Mouse (Mus musculus) CH12.LX (cell line): ENCODE measurements around the gene Rfxank. TPM values are rescaled to one million over a fixed set of nuclear protein-coding genes. Genes with fewer than 3 reads are reported as not detected.
A peak's percentile ranks its signal among the peaks of the same experiment; 100 is the strongest.

Source experiments
- DNase-seq: peaks from one replicate; pipeline ENCODE4 v3.0.0-alpha.2; 2013; ENCODE audit errors: extremely low read depth
- H3K27ac ChIP-seq: 2 replicates; pipeline ENCODE4 v1.5.1; 2012; ENCODE audit warnings: low read depth, mild to moderate bottlenecking, control low read depth, moderate library complexity; ENCODE audit not compliant: insufficient read depth
- H3K27me3 ChIP-seq: replicated peaks from 2 replicates; pipeline ENCODE3; 2012; ENCODE audit warnings: inconsistent platforms
- H3K36me3 ChIP-seq, 2 experiments: replicated peaks in 1 of 2; 2 replicates each; pipeline versions ENCODE3 to v1.6.1; 2012; ENCODE audit warnings: inconsistent platforms in 1 of 2, low read length in 1 of 2, mild to moderate bottlenecking in 1 of 2, mixed read lengths in 1 of 2, moderate library complexity in 1 of 2; ENCODE audit not compliant: control insufficient read depth in 1 of 2, insufficient read depth in 1 of 2
- H3K4me1 ChIP-seq, 2 experiments: 2 replicates each; pipeline ENCODE4 v1.6.1; 2012; ENCODE audit warnings: inconsistent platforms in 1 of 2, moderate library complexity in 1 of 2; ENCODE audit not compliant: insufficient read depth in 2 of 2, control insufficient read depth in 1 of 2
- H3K4me2 ChIP-seq: 2 replicates; pipeline ENCODE4 v1.6.1; 2012; ENCODE audit warnings: low read depth, mild to moderate bottlenecking, control low read depth; ENCODE audit not compliant: poor library complexity, insufficient read depth, severe bottlenecking
- H3K4me3 ChIP-seq, 3 experiments: fragments of 150-350 bp in 1 of 3; sonication (generic) in 1 of 3; replicated peaks in 1 of 3; 2 replicates each; pipeline versions ENCODE3 to v1.5.1; 2011 to 2012; ENCODE audit warnings: low read depth in 2 of 3, low read length in 2 of 3, mild to moderate bottlenecking in 2 of 3, moderate library complexity in 2 of 3, control low read depth in 1 of 3, improper control_type of control experiment in 1 of 3, inconsistent platforms in 1 of 3, mixed read lengths in 1 of 3; ENCODE audit not compliant: poor library complexity in 1 of 3
- H3K79me2 ChIP-seq: replicated peaks from 2 replicates; pipeline ENCODE4 v1.6.1; 2012; ENCODE audit warnings: mild to moderate bottlenecking, moderate library complexity; ENCODE audit not compliant: control insufficient read depth, poor library complexity, insufficient read depth, severe bottlenecking; ENCODE audit errors: extremely low read depth
- H3K9ac ChIP-seq: 2 replicates; pipeline ENCODE4 v1.6.1; 2012; ENCODE audit warnings: low read depth, mild to moderate bottlenecking, control low read depth, moderate library complexity; ENCODE audit not compliant: insufficient read depth
- H3K9me3 ChIP-seq: replicated peaks from 2 replicates; pipeline ENCODE3; 2012; ENCODE audit warnings: low read length, inconsistent platforms, mixed read lengths
- BHLHE40 ChIP-seq: IDR thresholded peaks from 2 replicates; pipeline ENCODE4 v1.6.1; 2011; ENCODE audit warnings: mild to moderate bottlenecking, low read depth, low read length, improper control_type of control experiment
- CHD1 ChIP-seq: IDR thresholded peaks from 2 replicates; pipeline ENCODE4 v1.6.1; 2012; ENCODE audit warnings: low read depth, low read length, improper control_type of control experiment, inconsistent platforms
- CHD2 ChIP-seq: IDR thresholded peaks from 2 replicates; pipeline ENCODE4 v1.6.1; 2011; ENCODE audit warnings: low read length, improper control_type of control experiment
- CTCF ChIP-seq, 2 experiments: IDR thresholded peaks in 1 of 2; conservative IDR thresholded peaks in 1 of 2; 2 replicates each; pipeline ENCODE4 v1.5.1; 2011 to 2012; ENCODE audit warnings: low read depth in 2 of 2, low read length in 2 of 2, improper control_type of control experiment in 1 of 2, inconsistent platforms in 1 of 2, mild to moderate bottlenecking in 1 of 2, moderate library complexity in 1 of 2
- E2F4 ChIP-seq: IDR thresholded peaks from 2 replicates; pipeline ENCODE4 v1.6.1; 2011; ENCODE audit warnings: low read depth, low read length, improper control_type of control experiment; ENCODE audit not compliant: insufficient replicate concordance
- ELF1 ChIP-seq: IDR thresholded peaks from 2 replicates; pipeline ENCODE4 v1.6.1; 2014; ENCODE audit warnings: low read depth, mild to moderate bottlenecking, inconsistent platforms, low read length, improper control_type of control experiment
- EP300 ChIP-seq: IDR thresholded peaks from 2 replicates; pipeline ENCODE4 v1.6.1; 2011; ENCODE audit warnings: low read length, improper control_type of control experiment
- ETS1 ChIP-seq: conservative IDR thresholded peaks from 2 replicates; pipeline ENCODE4 v1.6.1; 2012; ENCODE audit warnings: low read depth, mild to moderate bottlenecking, inconsistent platforms, low read length, improper control_type of control experiment, moderate library complexity
- GABPA ChIP-seq: IDR thresholded peaks from 2 replicates; pipeline ENCODE4 v1.6.1; 2012; ENCODE audit warnings: low read depth, low read length, improper control_type of control experiment, inconsistent platforms; ENCODE audit not compliant: insufficient replicate concordance
- HCFC1 ChIP-seq: IDR thresholded peaks from 2 replicates; pipeline ENCODE4 v1.6.1; 2012; ENCODE audit warnings: low read depth, mild to moderate bottlenecking, inconsistent platforms, low read length, improper control_type of control experiment
- IRF4 ChIP-seq: IDR thresholded peaks from 2 replicates; pipeline ENCODE4 v1.6.1; 2014; ENCODE audit warnings: low read depth, mild to moderate bottlenecking, inconsistent platforms, low read length, improper control_type of control experiment
- JUN ChIP-seq: IDR thresholded peaks from 2 replicates; pipeline ENCODE4 v1.6.1; 2011; ENCODE audit warnings: low read depth, mild to moderate bottlenecking, low read length, improper control_type of control experiment, moderate library complexity; ENCODE audit not compliant: insufficient read depth
- JUND ChIP-seq: conservative IDR thresholded peaks from 2 replicates; pipeline ENCODE4 v1.6.1; 2011; ENCODE audit warnings: low read depth, low read length, improper control_type of control experiment
- KAT2A ChIP-seq: IDR thresholded peaks from 2 replicates; pipeline ENCODE4 v1.6.1; 2012; ENCODE audit warnings: low read length, improper control_type of control experiment, inconsistent platforms; ENCODE audit not compliant: insufficient replicate concordance
- MAFK ChIP-seq: IDR thresholded peaks from 2 replicates; pipeline ENCODE4 v1.6.1; 2011; ENCODE audit warnings: low read length, improper control_type of control experiment; ENCODE audit not compliant: insufficient replicate concordance
- MAX ChIP-seq: IDR thresholded peaks from 2 replicates; pipeline ENCODE4 v1.6.1; 2011; ENCODE audit warnings: low read length, improper control_type of control experiment
- MAZ ChIP-seq: IDR thresholded peaks from 2 replicates; pipeline ENCODE4 v1.6.1; 2012; ENCODE audit warnings: low read depth, mild to moderate bottlenecking, inconsistent platforms, low read length, improper control_type of control experiment, moderate library complexity
- MEF2A ChIP-seq: IDR thresholded peaks from 2 replicates; pipeline ENCODE4 v1.6.1; 2014; ENCODE audit warnings: low read depth, mild to moderate bottlenecking, inconsistent platforms, low read length, improper control_type of control experiment, borderline replicate concordance
- MXI1 ChIP-seq: IDR thresholded peaks from 2 replicates; pipeline ENCODE4 v1.6.1; 2011; ENCODE audit warnings: mild to moderate bottlenecking, low read depth, low read length, improper control_type of control experiment
- MYC ChIP-seq: IDR thresholded peaks from 2 replicates; pipeline ENCODE4 v1.6.1; 2011; ENCODE audit warnings: low read depth, mild to moderate bottlenecking, improper control_type of control experiment, low read length
- NELFE ChIP-seq: IDR thresholded peaks from 2 replicates; pipeline ENCODE4 v1.6.1; 2011; ENCODE audit warnings: low read depth, low read length, improper control_type of control experiment
- NRF1 ChIP-seq: IDR thresholded peaks from 2 replicates; pipeline ENCODE4 v1.6.1; 2014; ENCODE audit warnings: low read depth, mild to moderate bottlenecking, inconsistent platforms, low read length, improper control_type of control experiment, moderate library complexity
- PAX5 ChIP-seq: IDR thresholded peaks from 2 replicates; pipeline ENCODE4 v1.6.1; 2012; ENCODE audit warnings: low read length, inconsistent platforms, mixed read lengths
- POLR2A ChIP-seq: IDR thresholded peaks from 2 replicates; pipeline ENCODE4 v1.6.1; 2011; ENCODE audit warnings: low read depth, mild to moderate bottlenecking, improper control_type of control experiment, low read length
- POLR2AphosphoS2 ChIP-seq: IDR thresholded peaks from 2 replicates; pipeline ENCODE4 v1.6.1; 2011; ENCODE audit warnings: low read depth, low read length, improper control_type of control experiment
- RAD21 ChIP-seq: IDR thresholded peaks from 2 replicates; pipeline ENCODE4 v1.6.1; 2011; ENCODE audit warnings: low read depth, mild to moderate bottlenecking, low read length, improper control_type of control experiment, moderate library complexity
- RCOR1 ChIP-seq: conservative IDR thresholded peaks from 2 replicates; pipeline ENCODE4 v1.6.1; 2012; ENCODE audit warnings: low read depth, mild to moderate bottlenecking, inconsistent platforms, low read length, improper control_type of control experiment
- SIN3A ChIP-seq: IDR thresholded peaks from 2 replicates; pipeline ENCODE4 v1.6.1; 2012; ENCODE audit warnings: low read length, improper control_type of control experiment, inconsistent platforms
- SMC3 ChIP-seq: IDR thresholded peaks from 2 replicates; pipeline ENCODE4 v1.6.1; 2011; ENCODE audit warnings: low read depth, low read length, improper control_type of control experiment
- TBP ChIP-seq: conservative IDR thresholded peaks from 2 replicates; pipeline ENCODE4 v1.6.1; 2011; ENCODE audit warnings: low read depth, low read length, improper control_type of control experiment
- TCF12 ChIP-seq: IDR thresholded peaks from 2 replicates; pipeline ENCODE4 v1.6.1; 2014; ENCODE audit warnings: low read depth, mild to moderate bottlenecking, inconsistent platforms, low read length, improper control_type of control experiment
- UBTF ChIP-seq: IDR thresholded peaks from 2 replicates; pipeline ENCODE4 v1.6.1; 2012; ENCODE audit warnings: low read depth, mild to moderate bottlenecking, inconsistent platforms, low read length, improper control_type of control experiment, moderate library complexity
- USF1 ChIP-seq: IDR thresholded peaks from 2 replicates; pipeline ENCODE4 v1.6.1; 2014; ENCODE audit warnings: low read depth, mild to moderate bottlenecking, inconsistent platforms, low read length, improper control_type of control experiment
- USF2 ChIP-seq: conservative IDR thresholded peaks from 2 replicates; pipeline ENCODE4 v1.6.1; 2011; ENCODE audit warnings: low read depth, low read length, improper control_type of control experiment
- ZC3H11A ChIP-seq: IDR thresholded peaks from 2 replicates; pipeline ENCODE4 v1.6.1; 2012; ENCODE audit warnings: low read depth, mild to moderate bottlenecking, inconsistent platforms, low read length, improper control_type of control experiment
- ZKSCAN1 ChIP-seq: IDR thresholded peaks from 2 replicates; pipeline ENCODE4 v1.6.1; 2012; ENCODE audit warnings: low read depth, inconsistent platforms, low read length, improper control_type of control experiment, borderline replicate concordance
- ZMIZ1 ChIP-seq: IDR thresholded peaks from 2 replicates; pipeline ENCODE4 v1.6.1; 2012; ENCODE audit warnings: low read depth, mild to moderate bottlenecking, inconsistent platforms, low read length, improper control_type of control experiment
- ZNF384 ChIP-seq: IDR thresholded peaks from 2 replicates; pipeline ENCODE4 v1.6.1; 2012; ENCODE audit warnings: low read depth, low read length, improper control_type of control experiment, inconsistent platforms
- dilution Hi-C: fragments of 300-500 bp; cut with MboI; formaldehyde crosslinking; loops from 2 replicates; pipeline ENCODE4 v1.14.3; 2020; ENCODE audit warnings: low sequenced_read_pairs; ENCODE audit not compliant: extremely low pct_unique_long_range_greater_than_20kb, extremely low pct_ligation_motif_present
- in situ Hi-C: fragments of 300-500 bp; cut with MboI; formaldehyde crosslinking; loops from 3 replicates; pipeline ENCODE4 v1.14.3; 2019; ENCODE audit warnings: low sequenced_read_pairs, low pct_ligation_motif_present, low pct_unique_long_range_greater_than_20kb, mixed read lengths
- polyA plus RNA-seq: library from polyadenylated mRNA; unstranded; fragments of >175 nt; gene quantifications from 2 replicates; pipeline ENCODE4 v1.2.1, GENCODE M21; 2012; ENCODE audit warnings: low read depth; ENCODE audit not compliant: insufficient read length
- total RNA-seq, 2 experiments: library from RNA; depleted of rRNA; stranded (reverse); fragments of 300-350 nt in 1 of 2; fragments of >200 nt in 1 of 2; gene quantifications; 2 replicates each; pipeline ENCODE4 v1.2.3; 2012 to 2014

The Rfxank gene
- total and polyA plus RNA-seq, 3 experiments, result 12.3 to 17.2 (median 13.4) TPM

DNA sequence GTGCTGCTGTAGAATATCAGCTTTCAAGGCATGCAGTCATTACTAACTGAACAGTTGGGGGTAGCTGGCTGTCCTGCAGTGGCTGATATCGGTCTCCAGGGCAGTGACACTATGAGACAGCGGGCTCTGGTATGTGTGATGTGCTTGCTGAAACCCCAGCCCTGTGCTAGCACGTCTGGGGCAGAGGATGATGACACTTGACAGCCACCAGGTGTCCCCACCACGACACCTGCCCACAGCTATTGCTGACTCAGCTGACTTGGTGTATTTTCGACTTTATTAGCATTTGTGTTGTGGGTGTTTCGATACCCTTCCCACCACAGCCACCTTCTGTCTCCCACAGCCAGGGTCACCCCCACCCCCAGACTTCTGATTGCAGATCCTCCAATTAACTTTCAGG is 34.4 kb downstream of the Rfxank start:
- no peaks in the 10 kb centered on the region for H3K27me3 ChIP-seq
- peak overlapping the region; percentile 25 for H3K4me2 ChIP-seq
- TF ChIP-seq ETS1, result no peak
- TF ChIP-seq CHD2, result no peak
- TF ChIP-seq TBP, result no peak
- no peak for TF ChIP-seq JUND
- TF ChIP-seq JUN, result no peak
- TF ChIP-seq KAT2A, result no peak
- no peak for TF ChIP-seq CHD1
- TF ChIP-seq TCF12, result peak; percentile 46; the same call in 1 of the 2 replicates
- TF ChIP-seq MAFK, result peak; percentile 100
- TF ChIP-seq EP300, result no peak
- TF ChIP-seq ZKSCAN1, result no peak
- peak; percentile 88 for TF ChIP-seq RAD21
- TF ChIP-seq IRF4, result no peak
- TF ChIP-seq POLR2AphosphoS2, result no peak
- TF ChIP-seq SMC3, result peak; percentile 96
- TF ChIP-seq USF1, result no peak
- TF ChIP-seq PAX5, result no peak
- no peak for TF ChIP-seq BHLHE40
- no peak for TF ChIP-seq UBTF
- TF ChIP-seq RCOR1, result no peak
- no peak for TF ChIP-seq E2F4
- TF ChIP-seq ZC3H11A, result peak; percentile 37; the same call in 1 of the 2 replicates
- TF ChIP-seq GABPA, result no peak
- TF ChIP-seq ZNF384, result no peak
- TF ChIP-seq POLR2A, result no peak
- TF ChIP-seq MEF2A, result no peak
- TF ChIP-seq HCFC1, result no peak
- TF ChIP-seq USF2, result no peak
- no peak for TF ChIP-seq MXI1
- TF ChIP-seq MYC, result 0 out of 2 replicates have a peak, but pooled peaks have one; percentile 19
- TF ChIP-seq NELFE, result no peak
- TF ChIP-seq NRF1, result no peak
- no peak for TF ChIP-seq ZMIZ1
- no peak for TF ChIP-seq SIN3A
- no peak for TF ChIP-seq MAZ
- TF ChIP-seq MAX, result no peak
- TF ChIP-seq CTCF (conservative IDR thresholded peaks at IDR 0.05 in 1 of 2, IDR thresholded peaks at IDR 0.05 in 1 of 2; ENCODE audit: low read depth in 2 of 2, low read length in 2 of 2), result peak; percentile 62 to 93
- TF ChIP-seq ELF1, result no peak
- no peaks in the 10 kb centered on the region for H3K79me2 ChIP-seq
- H3K9me3 ChIP-seq, result no peaks in the 10 kb centered on the region
- in situ Hi-C loops (no loop called here), dilution Hi-C loops (no loop called here)
- peaks cover 4 to 54% of the 10 kb centered on the region in 2 experiments for H3K4me1 ChIP-seq
- no peak overlapping the region for H3K4me3 ChIP-seq
- H3K9ac ChIP-seq, result no peak overlapping the region
- peak; percentile 72 for DNase-seq
- peaks cover 0 to 64% of the 10 kb centered on the region in 2 experiments for H3K36me3 ChIP-seq
- no peak overlapping the region for H3K27ac ChIP-seq
